Mouse (Mus musculus) brain, embryonic 18.5 days (tissue): ENCODE results near the gene G3bp2.
"Not testable (repeated sequence)": the region's sequence is repeated elsewhere in the genome, so short reads cannot be mapped to it uniquely, and the experiment has no call there.

Experiments
- DNase-seq: peaks from one replicate; pipeline ENCODE4 v3.0.0-alpha.2; 2012; ENCODE audit warnings: low read depth, low spot score

Gene G3bp2

GRCm38 (mm10) chr5:92083417-92084038 is at the start of gene G3bp2:
Gene G3bp2 (minus strand): TSS chr5:92083719.
- peak; percentile 96 for DNase-seq

GRCm38 (mm10) chr5:92133006-92133405 is 49.5 kb upstream of the G3bp2 start:
- not testable (repeated sequence) for DNase-seq

- DNase-seq: no peak
Observed at GRCm38 (mm10) chr5:92132127-92132526, 48.6 kb upstream of the G3bp2 start.

GRCm38 (mm10) chr5:92130040-92130682 is 46.6 kb upstream of the G3bp2 start:
- DNase-seq: no peak

GRCm38 (mm10) chr5:92129321-92129768 is 45.8 kb upstream of the G3bp2 start:
- DNase-seq: no peak

GRCm38 (mm10) chr5:92128570-92128969 is 45.1 kb upstream of the G3bp2 start:
- no peak for DNase-seq

- no peak for DNase-seq
Observed at GRCm38 (mm10) chr5:92127751-92128150, 44.2 kb upstream of the G3bp2 start.

GRCm38 (mm10) chr5:92127141-92127625 is 43.7 kb upstream of the G3bp2 start:
- no peak for DNase-seq

GRCm38 (mm10) chr5:92125446-92125845 is 41.9 kb upstream of the G3bp2 start:
- no peak for DNase-seq

- DNase-seq: no peak
Observed at GRCm38 (mm10) chr5:92121636-92122035, 38.1 kb upstream of the G3bp2 start.

- no peak for DNase-seq
Observed at GRCm38 (mm10) chr5:92117823-92118403, 34.4 kb upstream of the G3bp2 start.

GRCm38 (mm10) chr5:92114939-92115338 is 31.4 kb upstream of the G3bp2 start:
- DNase-seq: no peak

- no peak for DNase-seq
Observed at GRCm38 (mm10) chr5:92114223-92114622, 30.7 kb upstream of the G3bp2 start.

GRCm38 (mm10) chr5:92113484-92113883 is 30.0 kb upstream of the G3bp2 start:
- no peak for DNase-seq

GRCm38 (mm10) chr5:92112585-92112984 is 29.1 kb upstream of the G3bp2 start:
- DNase-seq: no peak

- no peak for DNase-seq
Observed at GRCm38 (mm10) chr5:92112175-92112574, 28.7 kb upstream of the G3bp2 start.

- no peak for DNase-seq
Observed at GRCm38 (mm10) chr5:92110818-92111355, 27.4 kb upstream of the G3bp2 start.

GRCm38 (mm10) chr5:92107282-92107681 is 23.8 kb upstream of the G3bp2 start:
- DNase-seq: no peak

- DNase-seq: no peak
Observed at GRCm38 (mm10) chr5:92106327-92107125, 23.0 kb upstream of the G3bp2 start.

GRCm38 (mm10) chr5:92103816-92104415 is 20.4 kb upstream of the G3bp2 start:
- DNase-seq: no peak

- DNase-seq: no peak
Observed at GRCm38 (mm10) chr5:92103062-92103461, 19.5 kb upstream of the G3bp2 start.
